Mouse (Mus musculus): ENCODE results near the gene Mtmr10. TPM values are rescaled to one million over a fixed set of nuclear protein-coding genes. Genes with fewer than 3 reads are reported as not detected.

Gene Mtmr10
- polyA plus RNA-seq, 2 experiments from 2014 or later: 4.7 to 7.4 TPM

- ATAC-seq: peak; percentile 36
These were observed 85.8 kb downstream of the Mtmr10 start for GRCm38 (mm10) chr7:64373147-64373829.

DNA sequence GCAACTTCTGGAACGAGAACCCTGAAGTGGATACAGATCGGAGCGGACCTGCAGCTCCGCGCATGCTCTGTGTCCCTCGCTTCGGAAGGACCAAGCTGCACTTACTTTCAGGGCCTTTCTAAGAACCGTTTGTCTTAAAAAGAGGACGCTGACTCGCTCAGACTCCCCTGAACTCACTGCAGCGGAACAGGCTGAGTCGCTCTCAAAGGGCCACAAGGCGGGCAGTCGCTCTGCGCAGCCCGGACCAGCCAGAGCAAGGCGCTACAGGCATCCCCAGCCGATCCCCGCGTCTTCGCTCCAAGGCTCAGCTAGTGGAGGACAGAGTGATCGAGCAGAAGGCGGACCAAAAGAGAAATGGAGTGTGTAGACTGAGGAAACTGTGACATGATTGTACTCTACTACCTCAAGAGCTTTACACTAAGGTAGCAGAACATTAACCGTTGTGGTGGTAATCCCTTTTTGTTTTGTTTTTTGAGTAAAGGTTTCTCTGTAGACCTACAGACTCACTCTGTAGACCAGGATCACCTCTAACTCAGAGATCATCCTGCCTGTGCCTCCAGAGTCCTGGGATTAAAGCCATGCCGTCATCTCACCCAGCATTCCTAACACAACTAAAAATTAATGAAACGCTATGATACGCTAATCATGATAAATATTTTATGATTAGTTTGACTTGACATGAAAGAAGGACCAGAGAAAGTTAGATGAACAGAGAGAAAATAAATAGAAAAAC is 86.5 kb downstream of the Mtmr10 start, which contains the start of gene Fan1:
Gene Fan1, minus strand, starts transcription at position 266 of the 733 bp plus-strand sequence.
- ATAC-seq: peak; percentile 97

Other genes with a start within 250 kb of the Mtmr10 start
- gene Trpm1, start 133.8 kb upstream of the Mtmr10 start, polyA plus RNA-seq (2017; shearing (Covaris generic)): 1 to 10 TPM; 9.7 to 9.9 TPM
- 1 to 10 TPM; 3.7 to 7.1 TPM for gene Fan1, start 86.4 kb downstream of the Mtmr10 start, polyA plus RNA-seq (2017; shearing (Covaris generic))
- 10 to 100 TPM; 53.8 to 64.5 TPM for gene Mphosph10, start 104.6 kb downstream of the Mtmr10 start, polyA plus RNA-seq (2017; shearing (Covaris generic))
- 10 to 100 TPM; 15.6 to 23.5 TPM for gene Mcee, start 105.0 kb downstream of the Mtmr10 start, polyA plus RNA-seq (2017; shearing (Covaris generic))
- gene Apba2, start 214.1 kb downstream of the Mtmr10 start, polyA plus RNA-seq (2017; shearing (Covaris generic)): not detected